21 mouse cellular contexts compared by ENCODE assay signal in the genomic region with DNA sequence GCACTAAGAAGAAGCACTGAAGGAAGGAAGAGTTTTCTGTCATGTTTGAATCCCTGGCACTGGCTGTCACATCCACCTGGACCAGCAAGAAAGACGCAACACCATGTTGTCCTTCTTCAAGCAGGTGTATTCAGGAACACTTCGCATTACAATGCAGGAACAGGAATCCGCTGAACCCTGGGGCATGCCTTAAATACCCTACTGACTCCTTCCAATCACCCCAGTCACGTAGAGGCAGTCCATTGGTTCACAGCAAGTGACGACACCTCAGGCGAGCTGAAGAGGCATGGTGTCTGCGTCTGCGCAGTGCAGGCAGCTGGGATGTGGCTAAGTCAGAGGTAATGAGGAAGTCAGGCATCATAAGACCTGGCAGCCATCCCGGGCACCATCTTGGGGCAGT. TPM values are rescaled to one million over a fixed set of nuclear protein-coding genes. Genes with fewer than 3 reads are reported as not detected.
DNase-seq lines count a peak whose midpoint lies in the region; ATAC-seq lines count a peak whose summit lies in the region.
"Had no signal": no experiment of that assay in that cellular context is flagged by ENCODE, and none has a peak within 500 bp of the region (broad histone marks: within the 10 kb centered on the region; RNA-seq: fewer than 3 reads in every experiment).

No protein-coding gene starts in this region.

- no peaks in the 10 kb centered on the region for H3K27me3 ChIP-seq in megakaryocyte, embryonic 14.5 days (replicated peaks)
- H3K27me3 ChIP-seq: CH12.LX; embryonic facial prominence, embryonic 12.5 days; forebrain, embryonic 13.5 days; forebrain, embryonic 15.5 days had no signal

- H3K4me3 ChIP-seq in megakaryocyte, embryonic 14.5 days (replicated peaks): peak overlapping the region; percentile 14
- H3K4me3 ChIP-seq: embryonic facial prominence, embryonic 10.5 days; embryonic facial prominence, embryonic 12.5 days; forebrain, embryonic 13.5 days; forebrain, embryonic 15.5 days had no signal

- H3K9me3 ChIP-seq in megakaryocyte, embryonic 14.5 days: peaks cover 36% of the 10 kb centered on the region
- H3K9me3 ChIP-seq: forebrain, embryonic 15.5 days had no signal

- peak; percentile 66 for DNase-seq in ZHBTc4 (ENCODE audit: low read depth, low spot score)
- DNase-seq in layer of hippocampus, postnatal 10 days (ENCODE audit: low spot score in 2 of 2): no peak
- DNase-seq in kidney, adult 9 months: no peak
- DNase-seq: adrenal gland, adult 2 months; adrenal gland, postnatal 10 days; adrenal gland, postnatal 25 days; B cell, adult 2 months; cerebellum, adult 11-12 months; cerebellum, adult 2 months; cerebellum, adult 9-10 months; cerebellum, postnatal 10 days; cerebellum, postnatal 25 days; forebrain, postnatal 0 days had no signal

- H3K36me3 ChIP-seq in megakaryocyte, embryonic 14.5 days (replicated peaks; ENCODE audit: low read length): no peaks in the 10 kb centered on the region
- H3K36me3 ChIP-seq: embryonic facial prominence, embryonic 10.5 days; embryonic facial prominence, embryonic 12.5 days; forebrain, embryonic 15.5 days had no signal

- no peaks in the 10 kb centered on the region for H3K4me1 ChIP-seq in megakaryocyte, embryonic 14.5 days
- H3K4me1 ChIP-seq: embryonic facial prominence, embryonic 10.5 days; embryonic facial prominence, embryonic 12.5 days; forebrain, embryonic 13.5 days; forebrain, embryonic 15.5 days had no signal

- ATAC-seq in megakaryocyte, adult 5-6 weeks (ENCODE audit: poor library complexity, severe bottlenecking): no peak
- ATAC-seq: CD4-positive, CD25-positive, alpha-beta regulatory T cell, adult 4 months; forebrain, embryonic 13.5 days; forebrain, embryonic 15.5 days; forebrain, postnatal 0 days had no signal

RNA-seq across cellular contexts. Expression of gene Bbs4, which starts 16.3 kb away (rescaled TPM):
- 0.59 and 2.0 TPM in 2 replicates for polyA plus RNA-seq in megakaryocyte, embryonic 14.5 days (2012; ENCODE audit: insufficient read depth, low replicate concordance)
- 3.1 and 4.7 TPM in 2 replicates for total RNA-seq in megakaryocyte, adult 5-6 weeks (2015)
- 5.8 and 7.6 TPM in 2 replicates for total RNA-seq in megakaryocyte, adult 5-6 weeks (2017)
- total RNA-seq in layer of hippocampus, postnatal 10 days (2021): 10 to 100 TPM; 29.9 to 32.1 TPM
